Mouse (Mus musculus) cerebellum, postnatal 25 days (tissue): ENCODE data around the gene Mknk2.
A peak's percentile ranks its signal among the peaks of the same experiment; 100 is the strongest.

Experiments used
- DNase-seq, 2 experiments: peaks; one replicate each; pipeline ENCODE4 v3.0.0; 2021; ENCODE audit warnings: mixed read lengths in 2 of 2

Gene Mknk2

GRCm38 (mm10) chr10:80692249-80693165, 14.6 kb upstream of the Mknk2 start:
- DNase-seq: no peak

- peak; percentile 76 to 86 for DNase-seq
Measured at GRCm38 (mm10) chr10:80687850-80688249, 9.9 kb upstream of the Mknk2 start.

DNA sequence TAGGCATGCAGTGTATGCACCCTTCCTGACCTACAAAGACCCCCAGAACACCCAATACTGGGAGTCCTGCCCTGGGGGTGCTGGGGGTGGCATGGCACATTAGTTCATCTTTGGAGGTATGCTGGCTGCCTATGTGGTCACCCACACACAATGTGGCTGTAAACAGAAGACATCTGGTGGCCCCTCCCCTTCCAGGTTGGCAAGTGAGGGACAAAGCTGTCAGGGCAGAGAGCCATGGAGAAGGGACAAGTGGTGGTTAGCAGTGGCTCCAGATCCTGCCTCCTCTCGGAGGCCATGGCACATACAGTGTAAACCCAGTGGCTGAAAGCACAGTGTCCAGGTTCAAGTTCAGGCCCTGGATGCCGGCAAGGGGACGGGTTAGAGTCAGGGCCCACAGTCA, 8.7 kb upstream of the Mknk2 start:
- DNase-seq: peak; percentile 13 to 31

DNA sequence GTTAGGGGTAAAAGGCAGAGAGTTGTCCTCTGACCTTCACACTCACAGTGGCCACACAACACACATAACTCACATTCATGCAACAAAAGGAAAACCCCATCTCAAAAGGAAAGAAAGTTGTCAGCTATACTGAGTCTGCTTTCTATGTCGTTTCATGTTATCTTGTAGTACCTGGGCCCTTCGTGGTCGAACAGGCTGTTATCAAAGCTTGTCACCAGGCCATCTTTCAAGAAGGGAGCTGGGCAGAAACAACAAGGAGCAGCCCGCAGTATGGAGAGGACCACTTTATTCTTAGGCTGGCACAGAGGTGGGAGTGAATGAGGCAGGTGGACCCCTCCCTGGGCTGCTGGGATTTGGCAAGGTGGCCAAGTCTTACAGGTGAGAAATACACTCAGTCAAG, 7.1 kb upstream of the Mknk2 start:
- DNase-seq: no peak

DNA sequence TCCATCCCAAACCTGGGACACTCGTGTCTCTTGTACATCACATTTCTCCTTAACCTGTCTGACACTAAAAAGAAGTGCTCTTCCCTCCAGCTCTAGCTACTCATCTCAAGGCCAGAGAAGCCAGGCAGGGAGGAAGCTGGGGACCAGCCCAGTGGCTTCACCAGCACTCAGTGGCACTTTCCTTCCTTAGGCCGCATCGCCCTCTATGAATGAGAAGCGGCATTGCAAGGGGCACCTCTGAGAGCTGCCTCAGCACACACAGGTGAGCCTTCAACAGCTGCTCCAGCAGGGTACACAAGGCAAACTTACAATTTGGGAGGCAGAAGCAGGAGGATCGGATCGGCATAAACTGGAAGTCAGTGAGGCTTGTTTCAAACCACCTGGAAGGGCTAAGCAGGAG, 6.3 kb upstream of the Mknk2 start:
- DNase-seq: peak; percentile 69 to 82

GRCm38 (mm10) chr10:80683647-80684046, 5.7 kb upstream of the Mknk2 start:
- no peak for DNase-seq

DNA sequence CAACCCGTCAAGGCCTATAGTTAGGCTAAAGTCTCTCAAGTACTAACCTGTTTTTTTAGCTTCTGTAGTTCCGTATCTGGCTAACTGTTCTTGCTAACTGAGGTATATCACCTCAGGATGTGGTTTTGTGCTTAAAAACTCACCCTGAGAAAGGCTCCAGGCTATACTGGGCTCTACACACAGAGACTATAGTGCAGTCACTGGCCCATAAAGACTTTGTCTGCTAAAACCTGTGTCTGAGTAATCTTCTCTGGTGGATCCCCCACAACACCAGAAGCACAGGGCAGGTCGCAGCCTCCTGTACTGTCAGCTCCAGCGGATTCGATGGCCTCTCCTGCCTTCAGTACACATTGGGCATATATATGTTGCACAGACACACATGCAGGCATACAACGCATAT, 4.1 kb upstream of the Mknk2 start:
- DNase-seq: no peak

GRCm38 (mm10) chr10:80680260-80680696, 2.4 kb upstream of the Mknk2 start:
- no peak for DNase-seq

GRCm38 (mm10) chr10:80679556-80680259, 1.8 kb upstream of the Mknk2 start:
- DNase-seq: no peak

GRCm38 (mm10) chr10:80678601-80679377, 877 bp upstream of the Mknk2 start:
- peak in 1 of 2 experiments; percentile 65 for DNase-seq

GRCm38 (mm10) chr10:80677128-80677875, 610 bp downstream of the Mknk2 start:
- DNase-seq: no peak

GRCm38 (mm10) chr10:80676198-80676928, 1.5 kb downstream of the Mknk2 start:
- DNase-seq: peak; percentile 100

DNA sequence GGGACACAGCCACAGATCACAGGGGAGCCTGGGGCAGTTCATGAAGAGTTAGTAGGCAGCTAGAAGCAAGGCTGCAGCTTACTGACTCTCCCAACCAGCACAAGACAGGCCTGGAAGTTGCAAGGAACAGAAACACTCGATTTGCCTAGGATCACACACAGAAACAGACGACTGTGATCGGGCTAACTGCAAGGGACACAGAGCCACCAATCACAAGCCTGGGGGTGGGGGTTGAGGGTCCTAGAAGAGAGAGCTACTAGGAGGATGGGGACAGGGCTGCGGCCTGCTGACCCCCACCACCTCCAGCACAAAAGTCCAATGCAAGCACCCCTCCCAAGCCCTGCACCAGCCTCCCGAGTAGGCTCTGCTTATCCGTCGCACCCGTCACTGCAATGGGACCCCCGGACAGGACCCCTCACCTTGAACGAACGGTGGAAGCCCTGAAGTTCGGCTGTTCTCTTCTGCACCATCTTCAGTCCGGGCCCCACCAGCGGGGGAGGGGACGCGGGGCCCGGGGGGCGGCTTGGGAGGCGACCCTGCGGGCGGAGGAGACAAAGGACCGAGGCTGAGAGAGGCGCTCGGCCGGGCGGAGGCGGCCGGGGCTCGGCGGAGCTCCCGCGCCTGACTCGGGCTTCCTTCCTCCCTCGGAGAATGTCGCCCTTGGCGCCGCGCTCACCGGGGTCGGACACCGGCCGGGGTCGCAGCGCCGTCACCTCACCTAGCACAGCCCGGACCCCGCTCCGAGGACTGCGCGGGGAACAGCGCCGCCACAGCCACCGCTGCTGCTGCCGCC, 2.3 kb downstream of the Mknk2 start:
- peak in 1 of 2 experiments; percentile 47 for DNase-seq

- DNase-seq: peak in 1 of 2 experiments; percentile 56
Measured at GRCm38 (mm10) chr10:80674851-80675404, 3.0 kb downstream of the Mknk2 start.

DNA sequence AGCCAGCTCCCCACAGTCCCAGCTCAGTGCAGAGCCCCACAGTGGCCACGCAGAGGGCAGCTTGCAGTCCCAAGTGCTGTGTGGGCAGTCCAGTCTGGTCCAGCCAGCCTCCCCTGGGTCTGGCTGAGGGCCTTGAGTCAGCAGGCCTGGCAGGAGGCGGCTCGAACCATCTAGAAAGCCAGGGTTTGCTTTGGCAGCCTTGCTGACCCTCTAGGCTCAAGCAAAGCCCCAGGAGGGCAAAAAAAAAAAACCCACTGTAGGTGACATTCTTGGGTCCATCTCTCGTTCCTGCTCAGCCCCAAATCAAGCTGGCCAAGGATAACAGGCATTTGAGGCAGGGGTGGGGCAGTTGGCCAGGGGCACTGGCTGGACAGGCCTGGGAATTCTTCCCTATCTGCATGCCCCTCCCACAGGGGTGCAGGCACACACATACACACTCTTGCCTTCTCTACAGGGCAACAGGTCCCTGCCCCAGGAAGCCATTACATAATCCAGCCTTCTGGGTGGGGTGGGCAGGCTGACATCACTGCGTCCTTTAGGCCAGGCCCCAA, 3.7 kb downstream of the Mknk2 start:
- peak; percentile 56 to 66 for DNase-seq

DNA sequence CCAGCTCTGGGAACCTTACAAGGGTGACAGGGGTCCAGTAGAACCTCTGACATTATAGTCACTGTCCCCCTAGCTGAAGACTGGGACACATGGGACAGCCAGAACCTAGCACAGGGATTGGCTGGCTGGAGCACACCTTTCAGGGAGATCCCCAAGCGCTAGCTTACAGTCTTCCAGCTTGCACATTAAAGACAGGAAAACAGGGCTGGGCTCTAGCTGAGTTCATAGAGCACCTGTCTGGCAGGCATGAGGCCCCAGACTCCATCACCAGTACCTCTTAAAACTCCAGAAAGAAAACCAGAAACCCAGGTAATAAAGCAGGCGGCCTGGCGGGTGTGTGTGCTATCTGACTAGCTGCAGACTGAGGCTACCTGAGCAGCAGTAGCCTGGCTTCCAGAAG, 4.2 kb downstream of the Mknk2 start:
- no peak for DNase-seq

DNA sequence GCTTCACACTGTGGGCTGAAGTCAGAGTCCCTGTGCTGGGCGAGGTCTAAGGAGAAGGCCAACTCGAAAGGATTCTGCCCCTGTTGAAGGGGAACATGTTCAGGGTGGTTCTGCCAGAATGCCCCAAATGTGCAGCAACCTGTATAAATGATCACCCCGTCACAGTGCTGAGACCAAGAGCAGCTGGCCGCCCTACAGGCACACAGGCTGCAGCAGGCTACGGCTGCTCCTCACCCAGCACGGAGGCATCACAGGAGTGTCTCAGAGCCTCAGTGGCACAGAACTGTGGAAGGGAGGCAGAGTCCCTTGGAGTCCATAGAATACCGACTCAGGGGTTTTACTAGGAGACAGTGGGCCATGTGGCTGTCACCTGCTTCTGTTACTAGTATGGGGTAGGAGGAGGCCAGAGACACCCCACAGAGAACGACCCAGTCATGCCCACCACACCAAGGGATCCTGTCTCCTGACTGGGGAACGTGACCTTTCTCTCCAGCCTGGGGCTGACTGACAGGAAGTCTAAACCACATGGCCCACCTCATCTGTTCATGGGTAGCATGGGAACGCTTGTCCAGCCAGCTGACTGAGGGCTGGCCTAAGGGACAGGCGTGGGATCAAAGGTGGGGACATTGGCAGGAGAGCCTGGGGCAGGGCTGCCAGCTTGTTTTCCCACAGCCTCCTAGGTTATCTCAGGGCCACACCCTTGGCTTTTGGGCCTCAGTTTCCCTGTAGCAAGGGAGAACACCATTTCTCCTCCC, 5.8 kb downstream of the Mknk2 start:
- peak in 1 of 2 experiments; percentile 52 for DNase-seq

GRCm38 (mm10) chr10:80671251-80671650, 6.7 kb downstream of the Mknk2 start:
- no peak for DNase-seq

GRCm38 (mm10) chr10:80670531-80670930, 7.4 kb downstream of the Mknk2 start:
- DNase-seq: peak in 1 of 2 experiments; percentile 51
